Mouse (Mus musculus) bone marrow macrophage, adult 2 months (primary cell): ENCODE data around the gene Msmo1.

ENCODE experiments used
- CTCF ChIP-seq: IDR thresholded peaks from 2 replicates; pipeline ENCODE4 v1.5.1; 2012; ENCODE audit warnings: low read depth, mild to moderate bottlenecking, low read length, moderate library complexity
- POLR2A ChIP-seq: IDR thresholded peaks from 2 replicates; pipeline ENCODE4 v1.6.1; 2012; ENCODE audit warnings: mild to moderate bottlenecking, low read depth, low read length, borderline replicate concordance

DNA sequence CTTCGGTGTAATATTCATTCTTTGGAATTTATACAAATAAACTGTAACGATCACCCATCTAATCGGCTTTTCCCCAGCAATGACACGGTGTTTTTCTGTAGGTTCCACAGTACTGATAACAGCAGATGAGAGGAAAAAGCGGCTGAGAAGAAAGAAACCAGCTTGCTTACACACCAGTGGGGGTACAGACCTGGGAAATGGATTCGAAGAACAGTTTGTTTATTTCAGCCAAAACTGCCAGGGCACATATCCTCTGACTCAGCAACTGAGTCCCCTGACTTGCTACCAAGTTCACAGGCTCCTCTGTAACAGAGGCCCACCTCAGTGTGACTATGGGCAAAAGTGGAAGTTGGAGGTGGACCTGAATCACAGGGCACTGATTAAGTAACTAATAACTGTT, 48.4 kb upstream of the Msmo1 start:
- TF ChIP-seq CTCF (no peak), POLR2A (no peak)
